Mouse (Mus musculus): Measurements from ENCODE around the gene Alpl.

The Alpl gene

DNA sequence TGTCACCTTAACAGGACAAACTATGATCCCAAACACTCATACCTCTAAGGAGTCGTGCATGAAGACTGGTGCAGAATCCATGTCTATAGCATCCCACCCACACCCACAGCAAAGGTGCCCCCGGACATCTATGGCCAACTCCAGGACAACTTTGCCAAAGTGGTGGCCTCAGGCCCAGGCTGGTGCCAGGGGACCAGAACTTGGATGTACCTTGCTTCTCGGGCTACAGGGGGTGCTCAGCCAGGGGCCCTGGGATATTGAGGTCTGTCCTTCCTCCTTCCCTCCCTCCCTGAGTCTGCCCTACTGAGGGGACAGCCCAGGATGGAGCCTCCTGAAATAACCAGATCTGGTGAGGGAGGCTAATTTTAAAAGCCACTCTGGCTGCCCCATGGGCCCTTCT is 63.8 kb downstream of the Alpl start:
- peak; percentile 64 for DNase-seq

DNA sequence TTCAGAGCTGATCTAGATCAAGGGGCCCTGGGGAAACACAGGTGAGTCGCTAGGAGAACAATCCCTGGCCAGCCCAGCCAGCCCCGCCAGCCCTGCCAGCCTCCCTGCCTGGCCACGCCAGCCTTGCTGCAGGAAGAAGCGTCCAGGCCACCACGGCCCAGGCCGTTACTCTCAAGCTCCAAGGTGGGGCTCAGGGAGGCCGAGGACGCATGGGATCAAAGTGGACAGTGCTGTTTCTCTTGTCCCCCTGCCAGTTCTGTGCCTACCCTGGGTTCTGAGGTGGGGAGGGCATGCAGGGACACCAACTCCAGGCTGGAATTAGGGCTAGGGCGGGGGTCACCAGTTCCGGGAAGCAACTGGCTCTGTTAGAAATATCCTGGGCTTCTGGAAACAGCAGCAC is 64.3 kb downstream of the Alpl start:
- peak; percentile 72 for DNase-seq

DNA sequence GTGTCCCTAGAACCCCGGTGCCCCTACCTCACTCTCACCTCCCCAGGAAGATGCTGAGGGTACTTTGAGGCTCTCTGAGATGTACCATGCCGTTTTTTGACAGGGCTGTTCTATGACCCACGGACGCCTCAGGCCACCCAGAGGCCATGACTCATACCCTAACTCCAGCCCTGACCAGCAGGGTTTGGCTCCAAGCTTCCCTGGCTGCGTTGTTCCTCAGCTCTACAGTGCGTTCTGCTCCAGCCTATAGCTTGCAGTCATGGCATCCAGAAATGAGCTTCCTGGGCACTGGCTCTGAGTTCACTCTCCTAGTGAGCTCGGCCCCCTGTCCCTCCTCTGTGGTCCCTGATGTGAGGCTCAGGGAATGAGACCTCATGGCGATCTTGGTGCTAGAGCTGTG is 65.4 kb downstream of the Alpl start:
- DNase-seq, result peak; percentile 60

DNA sequence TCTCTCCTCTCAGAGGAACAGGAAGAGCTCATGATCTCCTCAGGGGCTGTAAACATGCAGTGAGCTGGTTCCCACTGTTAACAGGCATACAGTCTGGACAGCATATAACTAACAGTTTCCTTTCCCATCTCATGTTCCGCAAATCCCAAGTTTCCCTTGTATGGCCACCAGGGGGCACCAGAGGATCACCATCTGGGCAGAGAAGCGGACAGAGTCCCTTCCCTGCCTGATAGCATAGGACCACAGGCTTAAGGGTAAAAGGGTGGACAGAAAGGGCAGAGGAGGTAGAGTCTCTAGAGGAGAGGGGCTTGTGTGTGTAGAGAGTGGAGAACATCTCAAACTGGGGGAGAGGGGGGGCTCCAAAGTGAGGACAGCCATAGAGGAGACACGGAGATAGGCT is 66.0 kb downstream of the Alpl start:
- peak; percentile 90 for DNase-seq

DNA sequence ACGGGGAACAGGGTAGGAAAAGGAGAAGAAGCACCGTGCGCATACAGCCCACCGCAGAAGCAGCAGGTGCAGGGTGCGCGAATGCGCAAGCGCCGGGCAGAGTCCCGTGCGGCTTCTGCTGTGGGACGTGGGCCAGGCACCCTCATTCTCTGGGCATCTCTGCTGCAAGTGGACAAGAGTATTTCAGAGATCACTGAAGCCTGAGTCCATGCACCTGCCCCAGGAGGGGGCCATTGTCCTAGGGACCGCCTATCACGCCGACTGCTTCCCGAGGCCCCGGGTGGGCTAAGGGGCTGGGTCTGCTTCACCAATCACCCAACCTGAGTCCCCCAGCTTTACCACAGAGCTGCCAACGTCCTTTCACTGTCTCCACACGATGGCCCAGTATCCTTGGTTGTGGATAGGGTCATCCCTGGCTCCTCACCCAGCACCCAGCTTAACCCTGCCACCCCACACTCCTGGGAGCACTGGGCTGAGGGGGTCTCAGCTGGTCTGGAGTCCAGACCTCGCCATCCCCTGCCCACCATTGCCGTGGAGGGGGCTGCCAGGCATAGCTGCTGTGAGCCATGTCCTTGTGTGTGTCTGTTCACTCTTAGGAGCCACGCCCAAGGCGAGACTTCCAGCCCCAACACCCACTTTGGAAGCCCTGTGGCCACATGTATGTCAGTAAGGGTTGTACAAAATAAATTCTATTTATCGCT is 66.9 kb downstream of the Alpl start:
- DNase-seq, result peak; percentile 68

DNA sequence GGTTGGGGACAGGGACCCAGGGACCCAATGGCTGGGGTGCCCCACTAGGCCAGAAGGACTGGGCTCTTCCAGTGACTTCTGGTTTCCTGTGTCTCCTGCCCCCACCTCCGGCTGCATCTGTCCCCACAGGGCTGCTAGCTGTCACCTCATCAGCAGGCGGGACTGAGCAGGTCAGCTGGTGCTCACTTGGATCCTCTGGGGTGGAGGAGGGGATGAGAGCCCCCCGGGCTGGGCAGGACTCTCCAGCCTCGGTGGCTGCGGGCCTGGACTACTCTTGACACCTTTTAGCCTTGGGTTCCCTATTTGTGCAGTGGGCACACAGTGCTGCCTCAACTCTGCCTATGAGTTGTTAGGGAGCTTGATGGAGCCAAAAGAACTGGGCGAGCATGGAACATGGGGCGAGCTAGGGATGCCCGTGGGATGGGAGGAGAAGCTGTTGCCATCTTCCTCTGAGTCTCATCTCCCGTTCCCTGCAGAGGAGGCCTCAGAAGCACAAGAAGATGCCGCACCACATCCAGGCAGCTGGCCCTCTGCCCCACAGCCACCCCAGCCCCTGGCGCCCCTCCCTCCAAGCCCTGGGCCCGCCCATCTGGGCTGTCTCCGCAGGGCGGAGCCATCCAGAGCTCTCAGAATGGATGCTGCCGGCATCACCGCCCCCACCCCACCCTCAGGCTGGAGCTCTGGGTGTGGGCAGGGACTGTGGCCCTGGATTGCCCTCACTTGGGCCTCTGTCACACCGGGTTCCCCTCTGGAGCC is 67.6 kb downstream of the Alpl start:
- peak; percentile 65 for DNase-seq

DNA sequence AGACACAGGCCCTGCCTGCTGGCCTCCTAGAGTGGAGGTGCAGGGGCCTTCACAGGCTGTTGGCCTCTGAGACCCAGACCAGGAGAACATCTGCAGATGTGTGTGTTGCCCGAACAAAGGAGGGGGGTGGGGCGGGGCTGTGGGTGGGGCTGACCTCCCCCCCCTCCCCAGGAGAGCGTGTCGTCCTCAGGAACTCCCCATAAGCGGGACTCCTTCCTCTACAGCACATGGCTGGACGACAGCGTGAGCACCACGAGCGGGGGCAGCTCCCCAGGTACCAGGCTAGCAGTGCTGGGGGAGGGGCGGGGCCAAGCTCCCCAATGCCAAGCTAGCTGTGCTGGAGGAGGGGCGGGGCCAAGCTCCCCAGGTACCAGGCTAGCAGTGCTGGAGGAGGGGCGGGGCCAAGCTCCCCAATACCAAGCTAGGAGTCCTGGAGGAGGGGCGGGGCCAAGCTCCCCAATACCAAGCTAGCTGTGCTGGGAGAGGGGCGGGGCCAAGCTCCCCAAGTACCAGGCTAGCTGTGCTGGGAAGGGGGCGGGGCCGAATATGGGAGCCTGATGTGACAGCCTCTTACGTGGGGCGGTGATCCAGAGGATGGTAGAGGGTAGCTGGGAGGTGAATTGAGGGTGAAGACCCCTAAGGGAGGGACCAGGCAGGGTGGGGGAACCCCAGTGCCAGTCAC is 68.5 kb downstream of the Alpl start:
- DNase-seq, result peak; percentile 81

DNA sequence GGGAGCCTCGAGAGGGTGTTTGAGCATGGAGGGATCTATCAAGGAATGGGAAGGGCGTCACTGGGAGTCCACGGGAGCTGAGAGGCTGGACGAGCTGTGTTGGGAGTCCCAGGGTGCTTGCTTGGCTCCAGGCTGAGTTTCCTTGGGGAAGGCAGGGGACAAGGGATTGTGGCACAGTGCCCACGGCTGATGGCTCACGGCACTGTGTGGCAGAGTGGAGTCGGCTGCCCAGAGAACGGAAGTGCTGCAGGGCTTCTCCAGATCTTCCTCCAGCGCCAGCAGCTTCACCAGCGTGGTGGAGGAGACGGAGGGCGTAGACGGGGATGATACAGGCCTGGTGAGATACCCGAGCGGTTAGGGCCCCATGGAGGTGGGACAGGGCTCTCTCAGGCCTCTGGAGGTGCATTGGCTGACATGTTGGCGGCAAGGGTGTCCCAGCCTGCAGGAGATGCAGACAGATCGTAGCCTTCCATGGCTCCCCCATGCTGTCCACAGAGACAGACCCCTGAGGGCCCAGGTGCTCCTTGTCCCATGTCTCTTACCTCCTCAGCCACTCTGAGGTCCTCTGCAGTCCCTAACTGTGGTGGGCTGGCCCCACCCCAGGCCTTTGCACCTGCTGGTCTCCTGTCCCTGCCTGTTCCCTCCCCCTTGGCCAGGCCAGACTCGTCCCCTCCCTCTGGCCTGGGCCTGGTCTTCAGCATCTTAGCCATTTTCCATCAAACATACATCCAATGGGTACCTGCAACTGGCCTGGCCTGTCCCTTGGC is 69.3 kb downstream of the Alpl start:
- peak; percentile 82 for DNase-seq

DNA sequence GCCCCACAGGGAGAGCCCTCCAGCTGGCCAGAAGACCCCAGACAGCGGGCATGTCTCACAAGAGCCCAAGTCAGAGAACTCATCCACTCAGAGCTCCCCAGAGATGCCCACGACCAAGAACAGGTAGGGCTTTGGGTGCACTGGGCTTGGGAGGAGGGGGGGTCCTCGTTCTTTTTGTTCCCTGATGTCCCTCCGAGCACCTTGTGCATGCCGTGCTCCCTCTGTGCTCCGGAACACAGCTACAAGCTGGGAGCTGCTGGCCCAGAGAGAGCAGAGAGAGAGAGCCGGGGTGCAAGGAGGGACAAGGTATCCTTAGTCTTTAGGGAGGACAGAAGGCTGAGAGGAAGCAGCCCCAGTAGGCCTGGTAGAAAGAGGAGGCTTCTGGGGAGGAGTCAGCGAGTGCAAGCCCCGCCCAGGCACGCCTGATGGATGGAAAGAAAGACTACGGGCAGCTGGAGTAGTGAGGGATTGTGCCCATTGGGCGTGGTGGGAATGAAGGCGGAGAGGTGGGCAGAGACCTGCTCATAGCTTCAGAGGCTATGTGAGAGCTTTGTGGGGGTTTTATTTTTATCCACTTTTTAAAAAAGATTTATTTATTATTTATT is 70.5 kb downstream of the Alpl start:
- DNase-seq, result peak; percentile 56

DNA sequence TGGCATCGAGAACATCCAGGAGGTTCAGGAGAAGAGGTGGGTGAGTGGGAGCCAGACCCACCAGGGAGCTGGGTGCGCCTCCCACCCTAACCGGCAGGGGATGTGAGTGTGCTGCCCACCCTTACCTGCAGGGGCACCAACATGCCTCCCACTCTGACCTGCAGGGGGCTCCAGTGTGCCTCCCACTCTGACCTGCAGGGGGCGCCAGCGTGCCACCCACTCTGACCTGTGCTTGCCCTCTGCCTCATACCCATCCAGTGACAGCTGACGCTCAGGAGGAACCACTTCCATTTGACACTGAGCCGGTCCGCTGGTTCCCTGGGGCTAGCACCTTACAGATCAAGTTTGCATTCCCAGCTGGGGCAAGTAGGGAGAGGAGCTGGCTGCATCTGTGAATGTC is 71.4 kb downstream of the Alpl start:
- DNase-seq, result peak; percentile 69

DNA sequence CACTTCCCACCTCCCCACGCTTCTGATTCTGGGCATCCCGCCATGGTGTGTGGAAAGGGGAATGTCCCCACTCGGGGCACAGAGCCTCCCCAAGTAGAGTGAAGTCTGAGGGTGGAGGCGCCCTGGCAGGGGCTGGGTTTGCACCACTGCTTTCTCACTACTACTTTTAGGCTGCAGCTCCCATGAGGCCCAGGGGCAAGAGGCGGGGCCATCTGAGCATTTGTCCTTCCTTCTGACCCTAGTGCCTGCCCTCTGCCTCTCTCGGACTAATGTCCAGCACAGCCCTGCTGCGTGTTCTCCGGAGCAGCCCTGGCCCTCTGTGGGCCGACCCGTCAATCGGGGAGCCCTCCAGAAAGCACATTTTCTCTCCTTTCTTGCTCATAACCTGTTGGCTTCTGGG is 72.0 kb downstream of the Alpl start:
- no peak for DNase-seq

DNA sequence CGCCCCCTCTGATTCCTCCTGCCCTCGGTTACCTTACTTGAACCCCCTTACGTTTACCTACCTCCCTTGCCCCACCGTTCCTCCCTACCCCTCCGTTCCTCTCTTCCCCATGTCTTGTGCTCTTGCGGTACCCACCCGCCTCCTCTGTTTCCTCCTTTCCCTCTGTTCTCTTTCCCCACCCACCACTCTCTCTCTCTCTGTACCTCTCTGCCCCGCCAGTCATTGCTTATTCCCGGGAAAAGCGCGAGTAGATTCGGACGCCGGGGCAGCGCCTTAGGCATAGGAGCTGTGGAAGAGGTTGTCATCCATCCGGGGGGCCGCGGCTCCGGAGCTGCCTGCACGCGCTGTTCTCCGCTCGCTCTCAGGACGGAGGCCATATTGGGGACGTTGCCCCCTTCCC is 72.7 kb downstream of the Alpl start:
- no peak for DNase-seq

DNA sequence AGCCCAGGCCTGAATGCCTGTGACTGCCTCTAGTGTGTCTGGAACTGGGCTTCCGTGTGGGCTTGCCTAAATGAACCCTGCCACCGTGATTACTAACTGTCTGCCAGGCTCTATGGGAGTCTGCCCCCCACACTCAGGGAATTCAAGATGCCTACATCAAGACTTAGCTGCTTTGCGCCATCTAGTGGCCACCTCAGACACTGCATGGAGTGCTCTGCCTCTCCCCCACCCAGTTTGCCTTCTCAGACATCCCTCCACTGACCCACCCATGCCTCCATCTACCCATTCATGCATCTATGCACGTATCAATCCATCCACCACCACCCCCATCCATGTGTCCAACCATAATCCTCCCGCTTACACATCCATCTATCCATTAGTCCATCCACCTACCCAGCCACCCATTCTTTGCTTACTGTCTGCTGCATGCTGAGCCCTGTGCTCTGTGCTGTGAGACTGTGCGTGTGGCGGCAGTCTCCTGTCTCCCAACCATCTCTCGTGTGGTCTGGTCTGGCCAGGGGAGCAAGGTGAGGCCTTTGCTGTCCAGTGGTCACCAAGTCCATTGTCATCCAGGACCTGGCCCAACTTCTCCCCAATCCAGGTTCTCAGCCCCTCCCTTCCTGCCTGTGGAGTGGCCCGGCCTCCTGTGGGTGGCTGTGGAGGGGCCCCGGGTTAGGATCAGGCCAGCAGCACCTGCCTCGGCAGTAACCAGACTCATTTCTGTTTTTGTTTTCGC is 73.3 kb downstream of the Alpl start:
- peak; percentile 82 for DNase-seq

DNA sequence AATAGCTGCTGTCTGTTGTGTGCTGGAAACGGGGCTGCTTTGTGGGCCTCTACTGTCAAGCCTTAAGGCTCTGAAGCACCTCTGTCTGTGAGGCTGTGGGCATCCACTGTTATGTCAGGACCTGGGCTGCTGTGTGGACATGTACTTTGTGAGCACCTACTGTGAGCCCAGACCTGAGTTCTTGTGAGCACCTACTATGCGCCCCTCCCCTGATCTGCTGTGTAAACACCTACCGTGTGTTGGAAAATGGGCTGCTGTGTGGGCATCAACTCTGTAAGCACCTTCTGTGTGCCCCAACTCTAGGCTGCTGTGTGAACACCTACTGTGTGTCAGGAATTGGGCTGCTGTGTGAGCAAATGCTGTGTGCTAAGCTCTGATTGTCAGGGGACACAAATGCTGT is 74.0 kb downstream of the Alpl start:
- no peak for DNase-seq

DNA sequence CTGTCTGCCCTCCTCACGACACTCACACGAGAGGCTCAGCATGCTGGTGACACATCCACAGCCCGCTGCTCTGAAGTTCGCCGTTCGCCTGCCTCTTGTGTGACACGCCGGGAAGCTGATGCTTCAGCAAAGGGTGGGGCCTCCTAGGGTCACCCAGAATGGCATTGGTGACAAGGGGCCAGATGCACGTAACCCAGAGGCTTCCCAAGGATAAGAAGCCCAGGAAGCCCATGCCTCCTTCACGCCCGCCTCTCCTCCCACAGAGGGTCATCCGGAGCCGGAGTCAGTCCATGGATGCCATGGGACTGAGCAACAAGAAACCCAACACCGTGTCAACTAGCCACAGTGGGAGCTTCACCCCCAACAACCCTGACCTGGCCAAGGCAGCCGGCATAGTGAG is 74.6 kb downstream of the Alpl start:
- DNase-seq, result no peak

DNA sequence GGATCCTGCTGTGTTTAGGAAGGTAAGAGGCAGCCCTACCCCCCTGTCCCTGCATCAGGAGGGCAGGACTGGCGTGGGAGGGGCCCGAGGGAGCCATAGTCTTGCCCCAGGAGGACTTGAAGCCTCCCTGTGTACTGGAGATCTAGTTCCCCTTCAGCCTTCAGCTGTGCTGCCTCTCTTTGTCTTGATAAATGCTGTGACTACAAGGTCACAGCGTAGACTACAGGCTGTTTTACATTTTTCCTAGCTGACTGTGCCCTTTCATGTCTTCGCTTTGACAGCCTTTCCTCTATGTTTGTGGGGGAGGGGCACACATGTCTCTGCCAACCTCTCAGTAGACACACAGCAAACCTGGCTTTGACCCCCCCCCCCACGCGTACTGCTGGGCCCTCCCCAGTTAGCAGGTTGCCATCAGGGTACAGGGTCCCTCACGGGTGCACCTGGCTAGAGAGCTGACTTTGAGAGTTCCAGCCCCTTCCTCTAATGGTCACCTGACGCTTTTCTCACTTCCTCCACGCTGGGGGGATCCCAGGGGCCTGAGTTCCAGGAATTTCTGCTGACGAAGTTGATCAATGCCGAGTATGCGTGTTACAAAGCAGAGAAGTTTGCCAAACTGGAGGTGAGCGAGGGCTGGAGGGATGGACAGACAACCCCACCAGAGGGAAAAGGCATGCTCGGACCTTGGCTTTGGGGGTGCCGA is 76.7 kb downstream of the Alpl start:
- DNase-seq, result no peak

DNA sequence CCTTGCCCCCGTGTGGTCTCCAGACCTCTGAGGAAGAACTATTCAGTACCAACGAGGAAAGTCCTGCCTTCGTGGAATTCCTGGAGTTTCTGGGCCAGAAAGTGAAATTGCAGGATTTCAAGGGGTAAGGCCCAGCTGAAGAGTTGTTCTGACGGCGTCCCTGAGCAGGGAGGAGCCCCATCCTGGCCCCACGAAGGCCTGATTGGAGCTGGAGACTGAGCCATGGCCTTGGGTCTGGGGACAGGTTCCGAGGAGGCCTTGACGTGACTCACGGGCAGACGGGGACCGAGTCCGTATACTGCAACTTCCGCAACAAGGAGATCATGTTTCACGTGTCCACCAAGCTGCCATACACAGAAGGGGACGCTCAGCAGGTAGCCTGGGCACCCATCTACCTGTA is 78.5 kb downstream of the Alpl start:
- DNase-seq, result no peak

DNA sequence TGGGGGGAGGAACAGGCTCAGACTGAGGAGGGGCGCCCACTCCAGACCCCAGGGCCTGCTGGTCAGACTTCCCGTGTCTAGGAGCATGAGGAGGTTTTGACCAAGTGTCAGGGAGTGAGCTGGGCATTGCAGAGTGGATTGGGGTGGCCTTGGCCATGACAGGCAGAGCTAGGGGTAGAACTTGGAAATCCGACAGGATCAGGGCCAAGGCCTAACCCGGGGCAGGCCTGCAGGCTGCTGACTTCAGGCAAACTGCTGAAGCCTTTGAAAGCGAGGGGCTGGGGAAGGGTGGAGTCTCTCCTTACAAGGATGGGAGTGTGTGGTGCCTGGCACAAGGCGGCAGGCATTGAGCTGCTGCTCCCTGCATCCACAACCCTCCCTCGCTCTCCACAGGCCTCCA is 79.2 kb downstream of the Alpl start:
- no peak for DNase-seq

DNA sequence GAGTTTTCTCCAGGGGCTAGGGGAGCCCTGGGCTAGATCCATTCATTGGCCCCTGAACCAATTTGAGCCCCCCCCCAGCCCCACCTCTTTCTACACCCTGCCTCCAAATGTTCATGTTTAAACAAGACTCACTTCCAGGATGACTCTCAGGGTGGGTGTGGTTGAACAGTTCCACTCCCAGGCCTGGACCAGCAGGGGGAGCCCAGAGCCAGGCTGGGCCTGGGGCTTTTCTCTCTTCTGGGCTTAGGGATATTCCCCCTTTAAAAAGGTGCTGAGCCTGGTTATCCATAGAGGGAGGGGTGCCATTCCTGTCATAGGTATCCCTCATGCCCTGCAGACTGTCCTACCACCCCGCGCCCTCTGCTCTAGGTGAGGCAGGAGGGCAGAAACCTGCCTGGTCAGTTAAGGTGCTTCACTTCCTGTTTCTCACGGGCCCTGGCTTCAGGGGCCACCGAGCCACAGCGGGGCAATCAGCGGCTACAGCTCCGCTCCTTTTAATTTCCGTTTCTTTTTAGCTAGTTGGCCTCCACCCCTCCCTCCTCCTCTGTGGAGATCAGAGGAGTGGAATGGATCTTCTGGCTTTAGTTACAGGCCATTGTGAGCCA is 82.1 kb downstream of the Alpl start:
- no peak for DNase-seq

DNA sequence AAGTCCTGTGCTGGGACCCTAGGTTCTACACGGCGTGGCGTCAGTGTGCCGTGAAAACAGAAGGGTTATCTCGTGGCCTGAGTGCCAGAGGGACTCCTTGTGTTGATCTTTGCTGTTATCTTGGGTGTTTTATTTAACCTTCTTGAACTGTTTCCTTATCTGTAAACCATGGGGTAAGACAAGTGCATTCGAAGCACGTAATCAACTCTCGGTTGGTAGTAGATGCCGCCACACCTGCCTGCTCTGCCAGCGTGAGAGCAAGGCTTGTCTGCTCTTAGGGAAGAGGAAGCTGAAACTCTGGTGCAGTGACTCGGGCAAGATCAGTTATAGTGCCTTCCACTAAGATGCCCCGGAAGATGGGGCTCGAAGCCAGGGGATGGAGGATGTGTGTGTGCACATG is 83.2 kb downstream of the Alpl start:
- DNase-seq, result no peak
